Mouse (Mus musculus) limb, embryonic 11.5 days (tissue): ENCODE results near the gene Fyn. TPM values are rescaled to one million over a fixed set of nuclear protein-coding genes. Genes with fewer than 3 reads are reported as not detected.

Experiments
- ATAC-seq: fragments of 200-750 bp; cut with Nextera tagmentation; 2 replicates; pipeline ENCODE4 v1.8.0; 2017; ENCODE audit warnings: low read depth; ENCODE audit not compliant: insufficient number of reproducible peaks, low FRiP score, low TSS enrichment
- DNase-seq: peaks from one replicate; pipeline ENCODE4 v3.0.0-alpha.2; 2015; ENCODE audit warnings: low spot score
- H3K27ac ChIP-seq: fragments of 300-500 bp; sonication (generic); replicated peaks from 2 replicates; pipeline ENCODE4 v1.5.1; 2014; ENCODE audit warnings: low read depth, mild to moderate bottlenecking, low read length
- H3K27me3 ChIP-seq: fragments of 300-500 bp; sonication (generic); 2 replicates; pipeline ENCODE4 v1.6.1; 2014; ENCODE audit warnings: mild to moderate bottlenecking, low read length, mixed read lengths; ENCODE audit not compliant: control insufficient read depth, insufficient read depth
- H3K36me3 ChIP-seq: fragments of 300-500 bp; sonication (generic); 2 replicates; pipeline ENCODE4 v1.6.1; 2014; ENCODE audit warnings: mild to moderate bottlenecking, low read length, moderate library complexity, mixed read lengths; ENCODE audit not compliant: control insufficient read depth, insufficient read depth
- H3K4me1 ChIP-seq: fragments of 300-500 bp; sonication (generic); 2 replicates; pipeline ENCODE4 v1.6.1; 2014; ENCODE audit warnings: low read length, mixed read lengths; ENCODE audit not compliant: control insufficient read depth, insufficient read depth
- H3K4me2 ChIP-seq: fragments of 300-500 bp; sonication (generic); 2 replicates; pipeline ENCODE4 v1.6.1; 2014; ENCODE audit warnings: low read depth, mild to moderate bottlenecking, moderate library complexity; ENCODE audit not compliant: severe bottlenecking
- H3K4me3 ChIP-seq: fragments of 300-500 bp; sonication (generic); 2 replicates; pipeline ENCODE4 v1.5.1; 2014; ENCODE audit warnings: low read depth, low read length
- H3K9ac ChIP-seq: fragments of 300-500 bp; sonication (generic); 2 replicates; pipeline ENCODE4 v1.6.1; 2014; ENCODE audit warnings: mild to moderate bottlenecking, low read length
- H3K9me3 ChIP-seq: fragments of 300-500 bp; sonication (generic); 2 replicates; pipeline ENCODE4 v1.6.1; 2016; ENCODE audit warnings: low read length; ENCODE audit not compliant: control insufficient read depth
- WGBS: fragments of 180-500 bp; shearing (Covaris S2); extraction: QIAGEN DNeasy Blood & Tissue Kit; methylation state at CpG from one replicate; pipeline ENCODE4 v1.1.7; 2014; 5-methylcytosine and 5-hydroxymethylcytosine counted together
- polyA plus RNA-seq: library from polyadenylated mRNA; unstranded; fragments of >200 nt; fragmentation: Nextera tagmentation; extraction: Ambion mirVana; gene quantifications from 2 replicates; pipeline ENCODE4 v1.2.1, GENCODE M21; 2014

The Fyn gene
- polyA plus RNA-seq, 1 experiment from 2014 or later: 20.6 TPM

- Histone ChIP-seq H3K27ac (no peak overlapping the region), H3K36me3 (peaks cover 2% of the 10 kb centered on the region; the same call in 1 of the 2 replicates), H3K4me3 (no peak overlapping the region), H3K9me3 (no peaks in the 10 kb centered on the region), H3K27me3 (no peaks in the 10 kb centered on the region), H3K9ac (no peak overlapping the region), H3K4me1 (no peaks in the 10 kb centered on the region; the same call in 1 of the 2 replicates), H3K4me2 (no peak overlapping the region)
- WGBS: 77% methylated on average over 7 of the region's 7 CpGs
- ATAC-seq: no peak
- DNase-seq: no peak
Observed at GRCm38 (mm10) chr10:39398924-39399323, 30.3 kb downstream of the Fyn start.

- WGBS: 91% methylated on average over 5 of the region's 5 CpGs
Observed at GRCm38 (mm10) chr10:39400155-39400554, 31.5 kb downstream of the Fyn start.

GRCm38 (mm10) chr10:39402487-39402886 lies 33.8 kb downstream of the Fyn start:
- no peak for ATAC-seq
- Histone ChIP-seq H3K4me1 (no peaks in the 10 kb centered on the region; the same call in 1 of the 2 replicates), H3K9me3 (no peaks in the 10 kb centered on the region), H3K36me3 (0 out of 2 replicates have a peak, but pooled peaks cover 2% of the 10 kb centered on the region), H3K27me3 (no peaks in the 10 kb centered on the region), H3K9ac (no peak overlapping the region), H3K4me2 (no peak overlapping the region), H3K27ac (no peak overlapping the region), H3K4me3 (no peak overlapping the region)
- WGBS: 86% methylated on average over 6 of the region's 6 CpGs
- DNase-seq: no peak

More at GRCm38 (mm10) chr10:39400155-39400554, 31.5 kb downstream of the Fyn start:
- ATAC-seq (no peak), DNase-seq (no peak)
- H3K9ac ChIP-seq: no peak overlapping the region
- H3K4me1 ChIP-seq: no peaks in the 10 kb centered on the region; the same call in 1 of the 2 replicates
- H3K9me3 ChIP-seq: no peaks in the 10 kb centered on the region
- no peak overlapping the region for H3K27ac ChIP-seq
- no peaks in the 10 kb centered on the region for H3K27me3 ChIP-seq
- peaks cover 2% of the 10 kb centered on the region; the same call in 1 of the 2 replicates for H3K36me3 ChIP-seq
- H3K4me2 ChIP-seq: no peak overlapping the region
- no peak overlapping the region for H3K4me3 ChIP-seq

GRCm38 (mm10) chr10:39403706-39404105 lies 35.1 kb downstream of the Fyn start:
- H3K27ac ChIP-seq: no peak overlapping the region
- H3K36me3 ChIP-seq: 0 out of 2 replicates have a peak, but pooled peaks cover 2% of the 10 kb centered on the region
- H3K4me1 ChIP-seq: no peaks in the 10 kb centered on the region; the same call in 1 of the 2 replicates
- H3K9me3 ChIP-seq: no peaks in the 10 kb centered on the region
- ATAC-seq (no peak), DNase-seq (no peak)
- no peak overlapping the region for H3K4me3 ChIP-seq
- 91% methylated on average over 6 of the region's 6 CpGs for WGBS
- H3K27me3 ChIP-seq: no peaks in the 10 kb centered on the region
- no peak overlapping the region for H3K9ac ChIP-seq
- no peak overlapping the region for H3K4me2 ChIP-seq

GRCm38 (mm10) chr10:39404175-39404574 lies 35.5 kb downstream of the Fyn start:
- Histone ChIP-seq H3K36me3 (no peaks in the 10 kb centered on the region), H3K9ac (no peak overlapping the region), H3K27me3 (no peaks in the 10 kb centered on the region), H3K4me1 (no peaks in the 10 kb centered on the region; the same call in 1 of the 2 replicates), H3K4me2 (no peak overlapping the region), H3K27ac (no peak overlapping the region), H3K4me3 (no peak overlapping the region), H3K9me3 (no peaks in the 10 kb centered on the region)
- WGBS: 95% methylated on average over 4 of the region's 4 CpGs
- ATAC-seq: no peak
- DNase-seq: no peak

GRCm38 (mm10) chr10:39405982-39406797 lies 37.5 kb downstream of the Fyn start:
- H3K4me3 ChIP-seq: no peak overlapping the region
- H3K9me3 ChIP-seq: no peaks in the 10 kb centered on the region
- no peak overlapping the region for H3K9ac ChIP-seq
- H3K36me3 ChIP-seq: no peaks in the 10 kb centered on the region
- H3K4me2 ChIP-seq: no peak overlapping the region
- 67% methylated on average over 10 of the region's 10 CpGs for WGBS
- H3K27me3 ChIP-seq: no peaks in the 10 kb centered on the region
- H3K27ac ChIP-seq: no peak overlapping the region
- ATAC-seq: no peak
- no peaks in the 10 kb centered on the region for H3K4me1 ChIP-seq
- no peak for DNase-seq

GRCm38 (mm10) chr10:39406798-39407189 lies 38.1 kb downstream of the Fyn start:
- DNase-seq (no peak), ATAC-seq (no peak)
- no peaks in the 10 kb centered on the region for H3K4me1 ChIP-seq
- H3K36me3 ChIP-seq: no peaks in the 10 kb centered on the region
- H3K27me3 ChIP-seq: no peaks in the 10 kb centered on the region
- H3K27ac ChIP-seq: no peak overlapping the region
- H3K4me2 ChIP-seq: no peak overlapping the region
- no peaks in the 10 kb centered on the region for H3K9me3 ChIP-seq
- 92% methylated on average over 7 of the region's 7 CpGs for WGBS
- no peak overlapping the region for H3K9ac ChIP-seq
- H3K4me3 ChIP-seq: no peak overlapping the region

GRCm38 (mm10) chr10:39407553-39407952 lies 38.9 kb downstream of the Fyn start:
- no peak overlapping the region for H3K4me3 ChIP-seq
- no peaks in the 10 kb centered on the region for H3K36me3 ChIP-seq
- no peak for ATAC-seq
- no peak overlapping the region for H3K27ac ChIP-seq
- H3K9me3 ChIP-seq: no peaks in the 10 kb centered on the region
- H3K27me3 ChIP-seq: no peaks in the 10 kb centered on the region
- H3K4me1 ChIP-seq: no peaks in the 10 kb centered on the region
- DNase-seq: no peak
- no peak overlapping the region for H3K9ac ChIP-seq
- H3K4me2 ChIP-seq: no peak overlapping the region
- WGBS: 92% methylated on average over 2 of the region's 2 CpGs
